Mouse (Mus musculus): ENCODE data around the gene St8sia6. TPM values are rescaled to one million over a fixed set of nuclear protein-coding genes. Genes with fewer than 3 reads are reported as not detected.

Gene St8sia6
- 2.9 and 3.0 TPM in 2 replicates for polyA plus RNA-seq (2014; fragmentation: Nextera tagmentation; extraction: Ambion mirVana)

- 50% methylated on average over 8 of the region's 8 CpGs for WGBS
- Histone ChIP-seq H3K9ac (peak within 1 kb of the TSS; percentile 51), H3K4me3 (ENCODE audit: low read depth, low read length) (peak within 1 kb of the TSS; percentile 54), H3K27me3 (ENCODE audit: insufficient read depth, low read length) (peaks cover 19% of the 10 kb centered on the region), H3K27ac (ENCODE audit: low read depth) (no peak within 1 kb of the TSS), H3K4me2 (peak within 1 kb of the TSS; percentile 96), H3K4me1 (ENCODE audit: insufficient read depth) (no peaks in the 10 kb centered on the region), H3K36me3 (ENCODE audit: insufficient read depth) (no peaks in the 10 kb centered on the region), H3K9me3 (ENCODE audit: low read depth, low read length) (no peaks in the 10 kb centered on the region)
- ATAC-seq (ENCODE audit: insufficient read depth) (no peak), DNase-seq (no peak)
- TF ChIP-seq CTCF (IDR thresholded peaks at IDR 0.05; ENCODE audit: low read depth) = no peak
Observed at GRCm38 (mm10) chr2:13793969-13794363, at the start of gene St8sia6. Gene St8sia6 (minus strand): TSS chr2:13794064.

- no peak for ATAC-seq (ENCODE audit: insufficient read depth)
- WGBS = 81% methylated on average over 3 of the region's 3 CpGs
- H3K4me2 ChIP-seq = no peak overlapping the region
- H3K4me1 ChIP-seq (ENCODE audit: insufficient read depth) = no peaks in the 10 kb centered on the region
- H3K36me3 ChIP-seq (ENCODE audit: insufficient read depth) = no peaks in the 10 kb centered on the region
- no peak overlapping the region for H3K4me3 ChIP-seq (ENCODE audit: low read depth, low read length)
- TF ChIP-seq CTCF (IDR thresholded peaks at IDR 0.05; ENCODE audit: low read depth) = no peak
- no peak for DNase-seq
- H3K9me3 ChIP-seq (ENCODE audit: low read depth, low read length) = no peaks in the 10 kb centered on the region
- H3K27me3 ChIP-seq (ENCODE audit: insufficient read depth, low read length) = no peaks in the 10 kb centered on the region
- H3K27ac ChIP-seq (ENCODE audit: low read depth) = no peak overlapping the region
- H3K9ac ChIP-seq = no peak overlapping the region
Observed at GRCm38 (mm10) chr2:13836310-13836709, 42.4 kb upstream of the St8sia6 start.

GRCm38 (mm10) chr2:13834989-13835388 lies 41.1 kb upstream of the St8sia6 start:
- TF ChIP-seq CTCF (IDR thresholded peaks at IDR 0.05; ENCODE audit: low read depth) = no peak
- DNase-seq (no peak), ATAC-seq (ENCODE audit: insufficient read depth) (no peak)
- Histone ChIP-seq H3K27ac (ENCODE audit: low read depth) (no peak overlapping the region), H3K4me3 (ENCODE audit: low read depth, low read length) (no peak overlapping the region), H3K4me1 (ENCODE audit: insufficient read depth) (no peaks in the 10 kb centered on the region), H3K9ac (no peak overlapping the region), H3K27me3 (ENCODE audit: insufficient read depth, low read length) (no peaks in the 10 kb centered on the region), H3K9me3 (ENCODE audit: low read depth, low read length) (no peaks in the 10 kb centered on the region), H3K36me3 (ENCODE audit: insufficient read depth) (no peaks in the 10 kb centered on the region), H3K4me2 (no peak overlapping the region)
- WGBS = 52% methylated on average over 1 of the region's 1 CpGs

- H3K9ac ChIP-seq = no peak overlapping the region
- H3K27ac ChIP-seq (ENCODE audit: low read depth) = no peak overlapping the region
- TF ChIP-seq CTCF (IDR thresholded peaks at IDR 0.05; ENCODE audit: low read depth) = no peak
- H3K36me3 ChIP-seq (ENCODE audit: insufficient read depth) = no peaks in the 10 kb centered on the region
- H3K4me3 ChIP-seq (ENCODE audit: low read depth, low read length) = no peak overlapping the region
- no peaks in the 10 kb centered on the region for H3K4me1 ChIP-seq (ENCODE audit: insufficient read depth)
- ATAC-seq (ENCODE audit: insufficient read depth) (no peak), DNase-seq (no peak)
- no peaks in the 10 kb centered on the region for H3K27me3 ChIP-seq (ENCODE audit: insufficient read depth, low read length)
- WGBS = 68% methylated on average over 2 of the region's 2 CpGs
- no peaks in the 10 kb centered on the region for H3K9me3 ChIP-seq (ENCODE audit: low read depth, low read length)
- no peak overlapping the region for H3K4me2 ChIP-seq
Observed at GRCm38 (mm10) chr2:13816645-13817044, 22.8 kb upstream of the St8sia6 start.

GRCm38 (mm10) chr2:13808593-13808992 lies 14.7 kb upstream of the St8sia6 start:
- Histone ChIP-seq H3K9ac (no peak overlapping the region), H3K27me3 (ENCODE audit: insufficient read depth, low read length) (no peaks in the 10 kb centered on the region), H3K4me1 (ENCODE audit: insufficient read depth) (no peaks in the 10 kb centered on the region), H3K36me3 (ENCODE audit: insufficient read depth) (no peaks in the 10 kb centered on the region), H3K4me3 (ENCODE audit: low read depth, low read length) (no peak overlapping the region), H3K4me2 (no peak overlapping the region), H3K9me3 (ENCODE audit: low read depth, low read length) (no peaks in the 10 kb centered on the region), H3K27ac (ENCODE audit: low read depth) (no peak overlapping the region)
- WGBS = 20% methylated on average over 5 of the region's 5 CpGs
- DNase-seq (no peak), ATAC-seq (ENCODE audit: insufficient read depth) (no peak)
- no peak for TF ChIP-seq CTCF (IDR thresholded peaks at IDR 0.05; ENCODE audit: low read depth)

- no peak overlapping the region for H3K4me3 ChIP-seq (ENCODE audit: low read depth, low read length)
- 33% methylated on average over 4 of the region's 4 CpGs for WGBS
- no peaks in the 10 kb centered on the region for H3K9me3 ChIP-seq (ENCODE audit: low read depth, low read length)
- H3K4me1 ChIP-seq (ENCODE audit: insufficient read depth) = no peaks in the 10 kb centered on the region
- no peak for DNase-seq
- H3K4me2 ChIP-seq = no peak overlapping the region
- no peak overlapping the region for H3K9ac ChIP-seq
- no peak for ATAC-seq (ENCODE audit: insufficient read depth)
- no peaks in the 10 kb centered on the region for H3K36me3 ChIP-seq (ENCODE audit: insufficient read depth)
- H3K27me3 ChIP-seq (ENCODE audit: insufficient read depth, low read length) = no peaks in the 10 kb centered on the region
- TF ChIP-seq CTCF (IDR thresholded peaks at IDR 0.05; ENCODE audit: low read depth) = no peak
- H3K27ac ChIP-seq (ENCODE audit: low read depth) = no peak overlapping the region
Observed at GRCm38 (mm10) chr2:13808008-13808407, 14.1 kb upstream of the St8sia6 start.

- Histone ChIP-seq H3K9ac (no peak overlapping the region), H3K4me2 (no peak overlapping the region), H3K4me3 (ENCODE audit: low read depth, low read length) (no peak overlapping the region), H3K9me3 (ENCODE audit: low read depth, low read length) (no peaks in the 10 kb centered on the region), H3K4me1 (ENCODE audit: insufficient read depth) (no peaks in the 10 kb centered on the region), H3K27ac (ENCODE audit: low read depth) (no peak overlapping the region), H3K36me3 (ENCODE audit: insufficient read depth) (no peaks in the 10 kb centered on the region), H3K27me3 (ENCODE audit: insufficient read depth, low read length) (no peaks in the 10 kb centered on the region)
- ATAC-seq (ENCODE audit: insufficient read depth) (no peak), DNase-seq (peak; percentile 14)
- TF ChIP-seq CTCF (IDR thresholded peaks at IDR 0.05; ENCODE audit: low read depth) = peak; percentile 24
- WGBS = 87% methylated on average over 3 of the region's 3 CpGs
Observed at GRCm38 (mm10) chr2:13806120-13806519, 12.3 kb upstream of the St8sia6 start.

GRCm38 (mm10) chr2:13800639-13801038 lies 6.8 kb upstream of the St8sia6 start:
- ATAC-seq (ENCODE audit: insufficient read depth) (no peak), DNase-seq (no peak)
- H3K4me2 ChIP-seq = no peak overlapping the region
- H3K4me1 ChIP-seq (ENCODE audit: insufficient read depth) = no peaks in the 10 kb centered on the region
- WGBS = 84% methylated on average over 2 of the region's 2 CpGs
- H3K36me3 ChIP-seq (ENCODE audit: insufficient read depth) = no peaks in the 10 kb centered on the region
- no peak overlapping the region for H3K9ac ChIP-seq
- no peaks in the 10 kb centered on the region for H3K9me3 ChIP-seq (ENCODE audit: low read depth, low read length)
- no peak for TF ChIP-seq CTCF (IDR thresholded peaks at IDR 0.05; ENCODE audit: low read depth)
- H3K27ac ChIP-seq (ENCODE audit: low read depth) = no peak overlapping the region
- no peaks in the 10 kb centered on the region for H3K27me3 ChIP-seq (ENCODE audit: insufficient read depth, low read length)
- H3K4me3 ChIP-seq (ENCODE audit: low read depth, low read length) = no peak overlapping the region

All from lung, embryonic 14.5 days (tissue).